Mouse (Mus musculus) liver, embryonic 14.5 days (tissue): ENCODE results near the gene Selenon.

Experiments used
- CTCF ChIP-seq: IDR thresholded peaks from 2 replicates; pipeline ENCODE4 v1.5.1; 2016; ENCODE audit warnings: antibody characterized with exemption, low read depth, control low read depth
- EP300 ChIP-seq: IDR thresholded peaks from 2 replicates; pipeline ENCODE4 v1.6.1; 2016; ENCODE audit warnings: antibody characterized with exemption, low read depth

GRCm38 (mm10) chr4:134534932-134535786 lies 16.8 kb downstream of the Selenon start, which contains the start of gene Mtfr1l:
- TF ChIP-seq CTCF (no peak; the same call in 1 of the 2 replicates), EP300 (no peak)
